Mouse (Mus musculus) stomach, postnatal 0 days (tissue): ENCODE results near the gene Unc119. TPM values are rescaled to one million over a fixed set of nuclear protein-coding genes. Genes with fewer than 3 reads are reported as not detected.

Experiments
- ATAC-seq: fragments of 200-750 bp; cut with Nextera tagmentation; 2 replicates; pipeline ENCODE4 v1.8.0; 2017; ENCODE audit not compliant: low FRiP score, low TSS enrichment
- DNase-seq: peaks from one replicate; pipeline ENCODE4 v3.0.0-alpha.2; 2016; ENCODE audit warnings: low spot score
- H3K27ac ChIP-seq: fragments of 300-500 bp; sonication (generic); replicated peaks from 2 replicates; pipeline ENCODE4 v1.5.1; 2014; ENCODE audit warnings: mild to moderate bottlenecking, control low read depth
- H3K27me3 ChIP-seq: fragments of 300-500 bp; sonication (generic); 2 replicates; pipeline ENCODE4 v1.6.1; 2014; ENCODE audit warnings: low read length; ENCODE audit not compliant: control insufficient read depth, insufficient read depth
- H3K36me3 ChIP-seq: fragments of 300-500 bp; sonication (generic); 2 replicates; pipeline ENCODE4 v1.6.1; 2014; ENCODE audit warnings: low read length, mixed read lengths; ENCODE audit not compliant: control insufficient read depth, insufficient read depth
- H3K4me1 ChIP-seq: fragments of 300-500 bp; sonication (generic); replicated peaks from 2 replicates; pipeline ENCODE4 v1.6.1; 2014; ENCODE audit warnings: antibody characterized with exemption; ENCODE audit not compliant: control insufficient read depth, insufficient read depth
- H3K4me2 ChIP-seq: fragments of 300-500 bp; sonication (generic); replicated peaks from 2 replicates; pipeline ENCODE4 v1.6.1; 2014; ENCODE audit warnings: low read depth, mild to moderate bottlenecking, control low read depth, moderate library complexity
- H3K4me3 ChIP-seq: fragments of 300-500 bp; sonication (generic); 2 replicates; pipeline ENCODE4 v1.5.1; 2014; ENCODE audit warnings: low read depth, low read length, control low read depth
- H3K9ac ChIP-seq: fragments of 300-500 bp; sonication (generic); 2 replicates; pipeline ENCODE4 v1.6.1; 2014; ENCODE audit warnings: mild to moderate bottlenecking, low read length, control low read depth, mixed read lengths
- H3K9me3 ChIP-seq: fragments of 300-500 bp; sonication (generic); 2 replicates; pipeline ENCODE4 v1.6.1; 2016; ENCODE audit warnings: low read length; ENCODE audit not compliant: control insufficient read depth
- CTCF ChIP-seq: IDR thresholded peaks from 2 replicates; pipeline ENCODE4 v1.5.1; 2016; ENCODE audit warnings: antibody characterized with exemption, low read depth, mild to moderate bottlenecking, moderate library complexity
- EP300 ChIP-seq: optimal IDR thresholded peaks from 2 replicates; pipeline ENCODE3; 2016; ENCODE audit warnings: antibody characterized with exemption
- WGBS: fragments of 180-500 bp; shearing (Covaris S2); extraction: QIAGEN DNeasy Blood & Tissue Kit; methylation state at CpG from one replicate; pipeline ENCODE4 v1.1.7; 2014; 5-methylcytosine and 5-hydroxymethylcytosine counted together
- polyA plus RNA-seq: library from polyadenylated mRNA; unstranded; fragments of >200 nt; fragmentation: Nextera tagmentation; extraction: Ambion mirVana; gene quantifications from 2 replicates; pipeline ENCODE4 v1.2.1, GENCODE M21; 2015

Unc119 gene
- polyA plus RNA-seq, 1 experiment from 2014 or later, result 27.9 TPM

DNA sequence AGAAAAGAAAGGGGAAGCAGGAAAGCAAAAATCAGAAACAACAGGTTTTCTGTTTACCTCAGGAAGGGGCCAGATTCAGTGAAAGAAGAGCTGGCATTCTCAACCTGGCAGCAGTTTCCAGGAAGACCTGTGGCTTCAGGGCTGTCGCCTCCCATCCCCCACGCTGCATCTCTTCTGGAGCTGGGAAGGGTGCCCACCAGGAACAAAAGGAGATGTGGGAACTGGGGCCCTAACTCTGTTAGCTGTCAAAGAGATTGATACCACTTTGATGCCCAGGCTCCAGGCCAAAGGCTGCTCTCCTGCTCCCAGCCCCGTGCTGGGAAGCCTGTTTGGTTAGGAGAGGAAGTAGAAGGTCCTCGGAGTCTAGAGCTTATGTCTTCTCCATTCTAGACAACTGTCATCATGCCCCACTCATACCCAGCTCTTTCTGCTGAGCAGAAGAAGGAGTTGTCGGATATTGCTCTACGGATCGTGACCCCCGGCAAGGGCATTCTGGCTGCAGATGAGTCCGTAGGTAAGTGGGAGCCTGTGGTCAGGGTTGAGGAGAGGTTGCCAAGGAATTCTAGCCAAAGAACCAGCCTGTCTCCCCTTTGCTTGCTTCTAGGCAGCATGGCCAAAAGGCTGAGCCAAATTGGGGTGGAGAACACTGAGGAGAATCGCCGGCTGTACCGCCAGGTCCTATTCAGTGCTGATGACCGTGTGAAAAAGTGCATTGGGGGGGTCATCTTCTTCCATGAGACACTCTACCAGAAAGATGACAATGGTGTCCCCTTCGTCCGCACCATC lies 19.1 kb upstream of the Unc119 start:
- ATAC-seq, result no peak
- peaks cover 5% of the 10 kb centered on the region; the same call in 1 of the 2 replicates for H3K4me1 ChIP-seq
- no peak overlapping the region for H3K4me3 ChIP-seq
- no peak for DNase-seq
- no peaks in the 10 kb centered on the region for H3K27me3 ChIP-seq
- 81% methylated on average over 15 of the region's 15 CpGs for WGBS
- no peak overlapping the region for H3K27ac ChIP-seq
- no peak for TF ChIP-seq CTCF
- TF ChIP-seq EP300, result no peak
- no peaks in the 10 kb centered on the region for H3K9me3 ChIP-seq
- H3K9ac ChIP-seq, result no peak overlapping the region
- no peak overlapping the region for H3K4me2 ChIP-seq
- no peaks in the 10 kb centered on the region for H3K36me3 ChIP-seq

DNA sequence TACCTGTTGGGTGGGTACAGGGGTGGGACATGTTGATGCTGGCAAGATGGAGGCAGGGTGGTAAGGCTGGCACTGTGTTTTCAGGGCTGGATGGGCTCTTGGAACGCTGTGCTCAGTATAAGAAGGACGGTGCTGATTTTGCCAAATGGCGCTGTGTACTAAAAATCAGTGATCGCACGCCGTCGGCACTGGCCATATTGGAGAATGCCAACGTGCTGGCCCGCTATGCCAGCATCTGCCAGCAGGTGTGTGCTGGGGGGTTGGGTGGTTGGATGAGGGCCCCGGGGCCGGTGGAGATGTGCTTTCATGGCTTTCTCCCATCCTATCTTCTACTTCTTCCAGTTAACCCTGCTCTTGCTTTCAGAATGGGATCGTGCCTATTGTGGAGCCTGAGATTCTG lies 18.3 kb upstream of the Unc119 start:
- Histone ChIP-seq H3K9ac (no peak overlapping the region), H3K27ac (no peak overlapping the region), H3K36me3 (no peaks in the 10 kb centered on the region), H3K27me3 (no peaks in the 10 kb centered on the region), H3K9me3 (no peaks in the 10 kb centered on the region), H3K4me3 (no peak overlapping the region), H3K4me2 (no peak overlapping the region), H3K4me1 (peaks cover 5% of the 10 kb centered on the region; the same call in 1 of the 2 replicates)
- WGBS, result 94% methylated on average over 12 of the region's 12 CpGs
- no peak for TF ChIP-seq EP300
- TF ChIP-seq CTCF, result peak; percentile 5; the same call in 1 of the 2 replicates
- no peak for ATAC-seq
- no peak for DNase-seq

DNA sequence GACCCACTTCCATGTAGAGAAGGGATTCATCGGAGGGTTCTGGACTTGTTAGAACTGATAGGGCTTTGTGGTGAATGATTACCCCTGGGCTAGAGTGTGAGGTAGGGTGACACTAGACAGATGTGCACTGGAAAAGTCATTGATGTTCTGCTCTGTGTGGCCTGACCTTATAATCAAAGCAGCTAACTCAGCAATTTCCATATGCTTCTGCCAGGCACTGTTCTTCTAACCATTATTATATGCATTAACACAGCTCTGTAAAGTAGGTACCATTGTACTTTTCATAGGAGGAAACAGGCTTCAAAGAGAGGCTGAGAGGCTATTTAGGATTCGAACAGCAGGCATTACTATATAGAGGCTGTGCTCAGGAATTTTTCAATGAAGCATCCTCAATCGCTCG lies 16.1 kb upstream of the Unc119 start:
- Histone ChIP-seq H3K4me3 (no peak overlapping the region), H3K9me3 (no peaks in the 10 kb centered on the region), H3K9ac (no peak overlapping the region), H3K4me1 (peaks cover 5% of the 10 kb centered on the region; the same call in 1 of the 2 replicates), H3K4me2 (no peak overlapping the region), H3K36me3 (no peaks in the 10 kb centered on the region), H3K27ac (no peak overlapping the region), H3K27me3 (no peaks in the 10 kb centered on the region)
- DNase-seq (no peak), ATAC-seq (no peak)
- TF ChIP-seq EP300, result no peak
- TF ChIP-seq CTCF, result no peak
- 90% methylated on average over 4 of the region's 4 CpGs for WGBS

DNA sequence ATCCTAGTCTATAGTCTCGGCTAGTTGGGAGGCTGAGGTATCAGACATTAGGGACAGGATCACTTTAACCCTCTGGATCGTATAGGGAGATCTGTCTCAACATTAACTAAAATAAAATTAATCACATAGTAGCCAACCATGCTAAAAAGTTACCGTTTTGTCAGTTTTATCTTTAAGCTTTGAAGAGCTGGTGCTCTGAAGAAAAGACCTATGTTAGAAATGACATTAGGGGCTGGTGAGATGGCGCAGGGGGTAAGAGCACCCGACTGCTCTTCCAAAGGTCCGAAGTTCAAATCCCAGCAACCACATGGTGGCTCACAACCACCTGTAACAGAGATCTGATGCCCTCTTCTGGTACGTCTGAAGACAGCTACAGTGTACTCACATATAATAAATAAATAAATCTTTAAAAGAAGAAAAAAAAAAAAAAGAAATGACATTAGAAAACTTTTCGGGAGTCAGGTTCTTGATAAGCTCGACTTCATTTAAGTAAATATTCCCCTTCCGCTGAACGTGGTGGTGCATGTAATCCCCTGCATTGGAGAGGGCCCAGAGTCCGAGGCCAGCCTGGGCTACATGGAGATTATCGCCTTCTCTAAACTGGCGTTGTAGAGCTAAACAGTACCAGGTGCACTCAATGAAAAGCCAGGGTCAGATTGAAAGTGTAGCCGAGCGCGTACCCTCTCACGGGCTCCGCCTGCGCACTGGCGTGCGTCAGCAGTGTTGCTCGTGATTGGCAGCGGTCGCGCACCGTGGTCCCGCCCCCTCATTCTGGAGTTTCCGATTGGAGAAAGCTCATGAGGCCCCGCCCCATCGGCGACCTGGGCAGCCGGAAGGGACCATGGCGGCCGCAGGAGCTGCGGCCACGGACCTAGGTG lies 15.4 kb upstream of the Unc119 start, which contains the start of gene Pigs:
Gene Pigs (plus strand): TSS at position 782 of the 878 bp plus-strand sequence.
- Histone ChIP-seq H3K4me1 (peaks cover 5% of the 10 kb centered on the region; the same call in 1 of the 2 replicates), H3K4me2 (peak within 1 kb of the TSS; percentile 97), H3K9me3 (no peaks in the 10 kb centered on the region), H3K27ac (peak within 1 kb of the TSS; percentile 56; the same call in 1 of the 2 replicates), H3K4me3 (peak within 1 kb of the TSS; percentile 87), H3K36me3 (no peaks in the 10 kb centered on the region), H3K27me3 (no peaks in the 10 kb centered on the region), H3K9ac (peak within 1 kb of the TSS; percentile 86)
- TF ChIP-seq CTCF (peak; percentile 44), EP300 (no peak)
- ATAC-seq (peak; percentile 96), DNase-seq (peak; percentile 98)
- 10% methylated on average over 37 of the region's 37 CpGs for WGBS

DNA sequence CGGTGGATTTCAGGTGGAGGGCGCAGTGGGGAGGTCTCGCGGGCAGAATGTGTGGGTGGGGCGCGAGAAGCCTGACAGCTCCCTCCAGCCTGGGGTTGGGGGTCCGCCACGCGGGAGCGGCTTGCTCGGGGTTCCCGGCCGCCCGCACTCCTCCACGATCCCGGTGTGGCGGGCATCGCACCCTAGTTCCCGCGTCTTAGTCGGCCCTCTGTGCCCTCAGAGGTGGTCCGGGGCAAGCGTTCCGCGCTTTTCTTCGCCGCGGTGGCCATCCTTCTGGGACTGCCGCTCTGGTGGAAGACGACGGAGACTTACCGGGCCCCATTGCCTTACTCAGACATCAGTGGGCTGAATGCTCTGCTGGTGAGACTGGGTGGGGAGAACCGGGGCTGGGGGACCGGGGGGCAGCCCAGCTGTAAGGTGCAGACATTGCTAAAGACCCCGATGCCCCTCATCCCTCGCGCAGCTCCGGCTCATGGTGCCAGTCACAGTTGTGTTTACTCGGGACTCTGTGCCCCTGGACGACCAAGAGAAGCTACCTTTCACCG lies 14.7 kb upstream of the Unc119 start:
- Histone ChIP-seq H3K4me3 (peak overlapping the region; percentile 87), H3K9me3 (no peaks in the 10 kb centered on the region), H3K4me2 (peak overlapping the region; percentile 97), H3K4me1 (peaks cover 5% of the 10 kb centered on the region; the same call in 1 of the 2 replicates), H3K27me3 (no peaks in the 10 kb centered on the region), H3K27ac (no peak overlapping the region), H3K36me3 (0 out of 2 replicates have a peak, but pooled peaks cover under 1% of the 10 kb centered on the region), H3K9ac (peak overlapping the region; percentile 86)
- WGBS, result under 1% methylated on average over 39 of the region's 41 CpGs
- TF ChIP-seq EP300 (no peak), CTCF (no peak)
- DNase-seq (no peak), ATAC-seq (peak; percentile 60)
